Mouse (Mus musculus): ENCODE data around the gene Itih4. TPM values are rescaled to one million over a fixed set of nuclear protein-coding genes. Genes with fewer than 3 reads are reported as not detected.

Gene Itih4
- polyA plus RNA-seq, 1 experiment: 1.4 TPM

- no peak for DNase-seq
- Histone ChIP-seq H3K27me3 (ENCODE audit: control insufficient read depth, insufficient read depth, low read length) (no peaks in the 10 kb centered on the region), H3K4me1 (replicated peaks; ENCODE audit: control insufficient read depth, insufficient read depth, low read length) (no peaks in the 10 kb centered on the region), H3K27ac (ENCODE audit: control insufficient read depth, insufficient read depth, low read length) (no peak overlapping the region), H3K4me3 (ENCODE audit: control insufficient read depth, insufficient read depth, low read length) (no peak overlapping the region), H3K36me3 (ENCODE audit: control insufficient read depth, insufficient read depth, low read length) (no peaks in the 10 kb centered on the region)
- 95% methylated on average over 10 of the region's 10 CpGs for WGBS
- TF ChIP-seq POLR2A (IDR thresholded peaks at IDR 0.05; ENCODE audit: control insufficient read depth, extremely low read depth, insufficient read depth, low read length, poor library complexity) (no peak), CTCF (IDR thresholded peaks at IDR 0.05; ENCODE audit: borderline replicate concordance, control insufficient read depth, extremely low read depth, insufficient read depth, low read length, poor library complexity) (no peak)
These were observed 9.8 kb upstream of the Itih4 start for GRCm38 (mm10) chr14:30876451-30876850.

- Histone ChIP-seq H3K4me1 (replicated peaks; ENCODE audit: control insufficient read depth, insufficient read depth, low read length) (no peaks in the 10 kb centered on the region), H3K27ac (ENCODE audit: control insufficient read depth, insufficient read depth, low read length) (no peak overlapping the region), H3K4me3 (ENCODE audit: control insufficient read depth, insufficient read depth, low read length) (no peak overlapping the region), H3K36me3 (ENCODE audit: control insufficient read depth, insufficient read depth, low read length) (no peaks in the 10 kb centered on the region), H3K27me3 (ENCODE audit: control insufficient read depth, insufficient read depth, low read length) (no peaks in the 10 kb centered on the region)
- DNase-seq: no peak
- no peak for TF ChIP-seq POLR2A (IDR thresholded peaks at IDR 0.05; ENCODE audit: control insufficient read depth, extremely low read depth, insufficient read depth, low read length, poor library complexity)
- TF ChIP-seq CTCF (IDR thresholded peaks at IDR 0.05; ENCODE audit: borderline replicate concordance, control insufficient read depth, extremely low read depth, insufficient read depth, low read length, poor library complexity): no peak
- WGBS: 93% methylated on average over 3 of the region's 3 CpGs
These were observed 8.4 kb upstream of the Itih4 start for GRCm38 (mm10) chr14:30877827-30878226.

- TF ChIP-seq POLR2A (IDR thresholded peaks at IDR 0.05; ENCODE audit: control insufficient read depth, extremely low read depth, insufficient read depth, low read length, poor library complexity): no peak
- no peak within 1 kb of the TSS for H3K4me3 ChIP-seq (ENCODE audit: control insufficient read depth, insufficient read depth, low read length)
- no peak for DNase-seq
- H3K36me3 ChIP-seq (ENCODE audit: control insufficient read depth, insufficient read depth, low read length): no peaks in the 10 kb centered on the region
- WGBS: 89% methylated on average over 11 of the region's 11 CpGs
- no peaks in the 10 kb centered on the region for H3K27me3 ChIP-seq (ENCODE audit: control insufficient read depth, insufficient read depth, low read length)
- H3K27ac ChIP-seq (ENCODE audit: control insufficient read depth, insufficient read depth, low read length): no peak within 1 kb of the TSS
- no peaks in the 10 kb centered on the region for H3K4me1 ChIP-seq (replicated peaks; ENCODE audit: control insufficient read depth, insufficient read depth, low read length)
These were observed 7.2 kb upstream of the Itih4 start, which contains the start of gene Mustn1 for GRCm38 (mm10) chr14:30878958-30879571. Mustn1 (plus strand) TSS chr14:30879200.

GRCm38 (mm10) chr14:30879794-30880193, 6.5 kb upstream of the Itih4 start:
- DNase-seq: no peak
- no peaks in the 10 kb centered on the region for H3K4me1 ChIP-seq (replicated peaks; ENCODE audit: control insufficient read depth, insufficient read depth, low read length)
- H3K27me3 ChIP-seq (ENCODE audit: control insufficient read depth, insufficient read depth, low read length): no peaks in the 10 kb centered on the region
- WGBS: 94% methylated on average over 9 of the region's 9 CpGs
- no peak overlapping the region for H3K4me3 ChIP-seq (ENCODE audit: control insufficient read depth, insufficient read depth, low read length)
- H3K36me3 ChIP-seq (ENCODE audit: control insufficient read depth, insufficient read depth, low read length): no peaks in the 10 kb centered on the region
- H3K27ac ChIP-seq (ENCODE audit: control insufficient read depth, insufficient read depth, low read length): no peak overlapping the region
- TF ChIP-seq CTCF (IDR thresholded peaks at IDR 0.05; ENCODE audit: borderline replicate concordance, control insufficient read depth, extremely low read depth, insufficient read depth, low read length, poor library complexity): no peak
- TF ChIP-seq POLR2A (IDR thresholded peaks at IDR 0.05; ENCODE audit: control insufficient read depth, extremely low read depth, insufficient read depth, low read length, poor library complexity): no peak

GRCm38 (mm10) chr14:30880251-30880650, 6.0 kb upstream of the Itih4 start:
- 88% methylated on average over 8 of the region's 8 CpGs for WGBS
- H3K27ac ChIP-seq (ENCODE audit: control insufficient read depth, insufficient read depth, low read length): no peak overlapping the region
- no peaks in the 10 kb centered on the region for H3K4me1 ChIP-seq (replicated peaks; ENCODE audit: control insufficient read depth, insufficient read depth, low read length)
- H3K4me3 ChIP-seq (ENCODE audit: control insufficient read depth, insufficient read depth, low read length): no peak overlapping the region
- no peak for TF ChIP-seq CTCF (IDR thresholded peaks at IDR 0.05; ENCODE audit: borderline replicate concordance, control insufficient read depth, extremely low read depth, insufficient read depth, low read length, poor library complexity)
- no peak for TF ChIP-seq POLR2A (IDR thresholded peaks at IDR 0.05; ENCODE audit: control insufficient read depth, extremely low read depth, insufficient read depth, low read length, poor library complexity)
- H3K36me3 ChIP-seq (ENCODE audit: control insufficient read depth, insufficient read depth, low read length): no peaks in the 10 kb centered on the region
- no peaks in the 10 kb centered on the region for H3K27me3 ChIP-seq (ENCODE audit: control insufficient read depth, insufficient read depth, low read length)
- DNase-seq: no peak

GRCm38 (mm10) chr14:30880811-30881717, 5.2 kb upstream of the Itih4 start:
- no peaks in the 10 kb centered on the region for H3K36me3 ChIP-seq (ENCODE audit: control insufficient read depth, insufficient read depth, low read length)
- no peaks in the 10 kb centered on the region for H3K4me1 ChIP-seq (replicated peaks; ENCODE audit: control insufficient read depth, insufficient read depth, low read length)
- H3K27me3 ChIP-seq (ENCODE audit: control insufficient read depth, insufficient read depth, low read length): no peaks in the 10 kb centered on the region
- WGBS: 80% methylated on average over 17 of the region's 17 CpGs
- H3K4me3 ChIP-seq (ENCODE audit: control insufficient read depth, insufficient read depth, low read length): no peak overlapping the region
- H3K27ac ChIP-seq (ENCODE audit: control insufficient read depth, insufficient read depth, low read length): no peak overlapping the region
- peak; percentile 35 for DNase-seq
- no peak for TF ChIP-seq CTCF (IDR thresholded peaks at IDR 0.05; ENCODE audit: borderline replicate concordance, control insufficient read depth, extremely low read depth, insufficient read depth, low read length, poor library complexity)
- TF ChIP-seq POLR2A (IDR thresholded peaks at IDR 0.05; ENCODE audit: control insufficient read depth, extremely low read depth, insufficient read depth, low read length, poor library complexity): no peak

All from thymus, adult 2 months (tissue).